Mouse (Mus musculus) limb, embryonic 12.5 days (tissue): ENCODE results near the gene Unc5cl. TPM values are rescaled to one million over a fixed set of nuclear protein-coding genes. Genes with fewer than 3 reads are reported as not detected.
"Not testable (repeated sequence)": the region's sequence is repeated elsewhere in the genome, so short reads cannot be mapped to it uniquely, and the experiment has no call there.

ENCODE experiments used
- ATAC-seq: fragments of 200-750 bp; cut with Nextera tagmentation; 2 replicates; pipeline ENCODE4 v1.8.0; 2017; ENCODE audit warnings: low read depth, moderate TSS enrichment; ENCODE audit not compliant: insufficient number of reproducible peaks, insufficient read depth, low FRiP score, low TSS enrichment
- H3K27ac ChIP-seq: fragments of 300-500 bp; sonication (generic); 2 replicates; pipeline ENCODE4 v1.5.1; 2016; ENCODE audit warnings: mild to moderate bottlenecking, moderate library complexity
- H3K27me3 ChIP-seq: fragments of 300-500 bp; sonication (generic); 2 replicates; pipeline ENCODE4 v1.6.1; 2016; ENCODE audit warnings: mild to moderate bottlenecking, moderate library complexity
- H3K36me3 ChIP-seq: fragments of 300-500 bp; sonication (generic); 2 replicates; pipeline ENCODE4 v1.6.1; 2016; ENCODE audit warnings: mild to moderate bottlenecking, moderate library complexity
- H3K4me1 ChIP-seq: fragments of 300-500 bp; sonication (generic); replicated peaks from 2 replicates; pipeline ENCODE4 v1.6.1; 2016
- H3K4me2 ChIP-seq: fragments of 300-500 bp; sonication (generic); 2 replicates; pipeline ENCODE4 v1.6.1; 2016; ENCODE audit warnings: mild to moderate bottlenecking, moderate library complexity
- H3K4me3 ChIP-seq: fragments of 300-500 bp; sonication (generic); replicated peaks from 2 replicates; pipeline ENCODE4 v1.5.1; 2016; ENCODE audit warnings: mild to moderate bottlenecking
- H3K9ac ChIP-seq: fragments of 300-500 bp; sonication (generic); replicated peaks from 2 replicates; pipeline ENCODE4 v1.6.1; 2016; ENCODE audit warnings: mild to moderate bottlenecking, moderate library complexity
- H3K9me3 ChIP-seq: fragments of 300-500 bp; sonication (generic); 2 replicates; pipeline ENCODE4 v1.6.1; 2016; ENCODE audit warnings: mild to moderate bottlenecking, moderate library complexity
- WGBS: fragments of 180-500 bp; shearing (Covaris S2); methylation state at CpG from one replicate; pipeline ENCODE4 v1.1.7; 2016; 5-methylcytosine and 5-hydroxymethylcytosine counted together
- polyA plus RNA-seq: library from polyadenylated mRNA; unstranded; fragments of >200 nt; fragmentation: Nextera tagmentation; extraction: Ambion mirVana; gene quantifications from 2 replicates; pipeline ENCODE4 v1.2.1, GENCODE M21; 2016

The Unc5cl gene
- polyA plus RNA-seq, 1 experiment from 2014 or later: 0.28 TPM

- Histone ChIP-seq H3K9ac (no peak overlapping the region), H3K27me3 (no peaks in the 10 kb centered on the region), H3K4me3 (no peak overlapping the region), H3K9me3 (no peaks in the 10 kb centered on the region), H3K4me2 (no peak overlapping the region), H3K4me1 (no peaks in the 10 kb centered on the region; the same call in 1 of the 2 replicates), H3K27ac (no peak overlapping the region), H3K36me3 (no peaks in the 10 kb centered on the region)
- no peak for ATAC-seq
- 81% methylated on average over 9 of the region's 9 CpGs for WGBS
Measured at GRCm38 (mm10) chr17:48451753-48452444, 2.8 kb upstream of the Unc5cl start.

DNA sequence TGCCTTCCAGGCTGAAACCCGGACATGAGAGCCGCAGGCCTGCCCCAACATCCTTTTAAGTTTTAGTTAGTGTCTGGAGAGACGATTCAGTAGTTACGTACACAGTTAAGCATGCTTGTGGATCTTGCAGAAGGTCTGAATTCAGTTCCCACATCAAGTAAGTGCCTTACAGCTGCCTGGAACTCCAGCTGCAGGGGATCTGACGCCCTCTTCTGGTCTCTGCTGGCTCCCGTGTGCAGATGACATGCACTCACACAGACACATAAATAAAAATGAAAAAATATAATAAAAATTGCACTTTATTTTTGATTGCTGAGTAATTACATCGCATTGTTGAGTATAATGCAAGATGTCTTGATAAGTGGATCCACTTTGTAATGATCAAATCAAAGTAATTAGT lies 1.2 kb upstream of the Unc5cl start:
- ATAC-seq: no peak
- no peaks in the 10 kb centered on the region for H3K36me3 ChIP-seq
- H3K4me1 ChIP-seq: no peaks in the 10 kb centered on the region; the same call in 1 of the 2 replicates
- no peak overlapping the region for H3K27ac ChIP-seq
- H3K4me2 ChIP-seq: no peak overlapping the region
- no peak overlapping the region for H3K4me3 ChIP-seq
- WGBS: 73% methylated on average over 7 of the region's 7 CpGs
- H3K9ac ChIP-seq: no peak overlapping the region
- H3K9me3 ChIP-seq: no peaks in the 10 kb centered on the region
- H3K27me3 ChIP-seq: no peaks in the 10 kb centered on the region

DNA sequence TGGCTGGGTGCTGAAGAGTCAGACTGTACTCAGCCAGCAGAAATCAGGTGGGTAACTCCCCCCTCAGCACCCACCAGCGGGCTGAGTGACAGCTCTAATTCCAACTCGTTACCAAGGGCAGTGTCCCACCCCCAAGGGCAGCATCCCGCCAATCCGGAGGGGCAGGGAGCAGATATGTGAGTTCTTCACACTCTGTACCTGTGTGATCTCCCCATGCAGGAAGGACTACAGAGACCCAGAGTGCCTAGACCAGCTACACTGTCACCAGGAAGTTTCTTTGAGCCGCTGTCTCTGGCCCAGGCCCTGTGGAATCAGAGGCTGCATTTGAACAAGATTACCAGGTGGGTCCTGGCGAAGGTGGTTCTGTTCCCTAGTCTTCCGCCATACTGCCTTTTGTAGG lies 511 bp upstream of the Unc5cl start:
- WGBS: 51% methylated on average over 7 of the region's 7 CpGs
- H3K9me3 ChIP-seq: no peaks in the 10 kb centered on the region
- ATAC-seq: no peak
- no peak overlapping the region for H3K27ac ChIP-seq
- no peak overlapping the region for H3K4me2 ChIP-seq
- H3K4me1 ChIP-seq: no peaks in the 10 kb centered on the region; the same call in 1 of the 2 replicates
- H3K27me3 ChIP-seq: no peaks in the 10 kb centered on the region
- H3K9ac ChIP-seq: no peak overlapping the region
- no peaks in the 10 kb centered on the region for H3K36me3 ChIP-seq
- H3K4me3 ChIP-seq: no peak overlapping the region

- 89% methylated on average over 2 of the region's 2 CpGs for WGBS
- H3K4me1 ChIP-seq: no peaks in the 10 kb centered on the region; the same call in 1 of the 2 replicates
- H3K4me3 ChIP-seq: no peak overlapping the region
- ATAC-seq: no peak
- H3K9me3 ChIP-seq: no peaks in the 10 kb centered on the region
- no peak overlapping the region for H3K9ac ChIP-seq
- H3K27ac ChIP-seq: no peak overlapping the region
- no peak overlapping the region for H3K4me2 ChIP-seq
- H3K27me3 ChIP-seq: no peaks in the 10 kb centered on the region
- H3K36me3 ChIP-seq: no peaks in the 10 kb centered on the region
Measured at GRCm38 (mm10) chr17:48455955-48456354, 1.3 kb downstream of the Unc5cl start.

- 82% methylated on average over 13 of the region's 13 CpGs for WGBS
- Histone ChIP-seq H3K27me3 (no peaks in the 10 kb centered on the region), H3K4me3 (no peak overlapping the region), H3K4me2 (no peak overlapping the region), H3K36me3 (no peaks in the 10 kb centered on the region), H3K9me3 (no peaks in the 10 kb centered on the region), H3K27ac (no peak overlapping the region), H3K4me1 (no peaks in the 10 kb centered on the region; the same call in 1 of the 2 replicates), H3K9ac (no peak overlapping the region)
- ATAC-seq: no peak
Measured at GRCm38 (mm10) chr17:48457971-48458653, 3.4 kb downstream of the Unc5cl start.

DNA sequence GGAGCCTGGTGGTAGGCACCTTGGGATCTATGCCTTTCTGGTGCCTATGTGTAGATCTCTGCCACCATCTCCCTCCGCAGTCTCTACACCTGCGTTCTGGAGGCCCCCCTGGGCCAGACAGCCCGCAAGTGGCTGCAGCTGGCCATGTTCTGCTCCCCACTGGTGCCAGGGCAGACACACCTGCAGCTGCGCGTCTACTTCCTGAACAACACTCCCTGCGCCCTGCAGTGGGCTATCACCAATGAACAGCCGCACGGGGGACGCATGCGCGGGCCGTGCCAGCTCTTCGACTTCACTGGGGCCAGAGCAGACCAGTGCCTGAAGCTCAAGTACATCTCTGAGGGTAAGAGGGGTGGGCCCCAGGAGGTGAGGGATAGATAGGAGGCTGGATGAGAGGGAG lies 7.4 kb downstream of the Unc5cl start:
- Histone ChIP-seq H3K4me2 (no peak overlapping the region), H3K9me3 (no peaks in the 10 kb centered on the region), H3K4me1 (peaks cover 11% of the 10 kb centered on the region), H3K27me3 (peaks cover 16% of the 10 kb centered on the region), H3K36me3 (no peaks in the 10 kb centered on the region), H3K9ac (no peak overlapping the region), H3K27ac (no peak overlapping the region), H3K4me3 (no peak overlapping the region)
- 94% methylated on average over 13 of the region's 13 CpGs for WGBS
- no peak for ATAC-seq

- no peak overlapping the region for H3K9ac ChIP-seq
- no peak overlapping the region for H3K4me2 ChIP-seq
- no peak overlapping the region for H3K4me3 ChIP-seq
- no peaks in the 10 kb centered on the region for H3K9me3 ChIP-seq
- H3K4me1 ChIP-seq: peaks cover 13% of the 10 kb centered on the region
- no peaks in the 10 kb centered on the region for H3K36me3 ChIP-seq
- no peak overlapping the region for H3K27ac ChIP-seq
- ATAC-seq: no peak
- H3K27me3 ChIP-seq: peaks cover 23% of the 10 kb centered on the region
- WGBS: 90% methylated on average over 4 of the region's 4 CpGs
Measured at GRCm38 (mm10) chr17:48463391-48463790, 8.7 kb downstream of the Unc5cl start.

DNA sequence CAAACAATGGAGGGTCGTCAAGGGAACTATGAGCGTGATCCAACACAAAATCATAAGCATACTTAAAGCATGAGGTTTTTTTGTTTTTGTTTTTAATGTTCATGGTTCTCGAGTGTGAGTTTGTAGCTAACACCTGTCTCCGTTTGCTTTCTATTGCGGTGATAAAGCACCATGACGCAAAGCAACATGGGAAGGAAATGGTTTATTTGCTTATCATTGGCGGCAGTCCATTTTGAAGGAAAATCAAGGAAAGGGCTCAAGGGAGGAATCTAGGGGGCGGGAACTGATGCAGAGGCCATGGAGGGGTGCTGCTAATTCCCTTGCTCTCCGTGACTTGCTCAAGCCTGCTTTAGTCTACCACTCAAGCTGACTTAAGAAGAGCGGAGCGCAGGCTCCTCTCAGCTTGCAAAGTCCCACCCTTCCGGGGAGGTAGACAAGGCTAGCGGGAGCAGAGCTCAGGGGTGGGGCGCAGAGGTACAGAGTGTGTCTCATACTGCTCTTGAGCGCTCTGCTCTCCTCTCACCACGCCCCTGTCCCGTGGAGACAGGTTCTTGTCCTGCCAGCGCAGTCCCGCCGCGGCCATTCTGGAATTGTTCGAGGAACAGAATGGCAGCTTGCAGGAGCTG lies 12.2 kb downstream of the Unc5cl start:
- ATAC-seq: 0 out of 2 replicates have a peak, but pooled peaks have one; percentile 38
- peak overlapping the region; percentile 15 for H3K4me3 ChIP-seq

DNA sequence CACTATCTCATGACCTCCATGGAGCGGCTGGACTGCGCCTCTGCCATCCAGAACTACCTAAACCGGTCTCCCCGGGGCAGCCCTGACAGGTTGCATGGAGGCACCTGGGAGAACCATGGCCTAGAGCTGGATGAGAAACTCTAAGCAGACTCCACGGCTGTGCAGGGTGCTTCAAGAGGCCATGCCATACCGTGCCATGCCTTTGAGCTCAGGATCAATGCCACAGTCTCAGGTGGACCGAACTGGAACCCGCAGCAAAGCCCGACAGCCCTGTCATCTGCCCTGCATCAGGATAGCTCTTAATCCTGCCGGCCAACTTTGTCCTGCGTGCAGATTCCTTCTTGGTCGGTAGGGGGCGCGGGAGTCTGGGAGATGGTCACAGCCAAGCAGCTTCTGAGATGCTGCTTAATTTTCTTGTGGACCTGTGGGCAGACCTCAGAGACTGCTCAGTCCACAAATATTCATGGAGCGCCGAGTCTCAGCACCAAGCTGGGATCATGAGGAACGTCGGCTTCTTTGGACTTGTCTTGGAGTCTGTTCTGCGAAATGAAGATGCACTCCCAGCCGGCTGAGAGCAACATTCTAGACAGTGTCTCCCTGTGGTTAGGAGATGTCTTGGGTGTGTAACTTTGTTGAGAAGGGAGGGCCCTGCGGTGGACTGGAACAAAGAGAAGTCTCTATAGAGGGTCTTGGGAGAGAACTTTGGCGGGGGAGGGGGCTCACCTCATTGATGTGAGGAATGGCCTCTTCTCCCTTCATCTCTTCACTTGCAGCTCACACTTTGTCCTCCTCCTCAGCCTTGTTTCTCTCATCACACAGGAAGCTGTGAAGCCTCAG lies 12.9 kb downstream of the Unc5cl start:
- Histone ChIP-seq H3K9ac (no peak overlapping the region), H3K27me3 (peaks cover 23% of the 10 kb centered on the region), H3K4me1 (peaks cover 13% of the 10 kb centered on the region), H3K27ac (no peak overlapping the region), H3K4me3 (peak overlapping the region; percentile 15), H3K9me3 (no peaks in the 10 kb centered on the region), H3K4me2 (peak overlapping the region; percentile 39), H3K36me3 (no peaks in the 10 kb centered on the region)
- ATAC-seq: peak; percentile 63
- WGBS: 9% methylated on average over 22 of the region's 22 CpGs

More for the DNA sequence above, 12.2 kb downstream of the Unc5cl start:
- peaks cover 13% of the 10 kb centered on the region for H3K4me1 ChIP-seq
- no peaks in the 10 kb centered on the region for H3K9me3 ChIP-seq
- H3K36me3 ChIP-seq: no peaks in the 10 kb centered on the region
- peak overlapping the region; percentile 39 for H3K4me2 ChIP-seq
- peaks cover 23% of the 10 kb centered on the region for H3K27me3 ChIP-seq
- 32% methylated on average over 22 of the region's 22 CpGs for WGBS
- H3K27ac ChIP-seq: no peak overlapping the region
- H3K9ac ChIP-seq: no peak overlapping the region

DNA sequence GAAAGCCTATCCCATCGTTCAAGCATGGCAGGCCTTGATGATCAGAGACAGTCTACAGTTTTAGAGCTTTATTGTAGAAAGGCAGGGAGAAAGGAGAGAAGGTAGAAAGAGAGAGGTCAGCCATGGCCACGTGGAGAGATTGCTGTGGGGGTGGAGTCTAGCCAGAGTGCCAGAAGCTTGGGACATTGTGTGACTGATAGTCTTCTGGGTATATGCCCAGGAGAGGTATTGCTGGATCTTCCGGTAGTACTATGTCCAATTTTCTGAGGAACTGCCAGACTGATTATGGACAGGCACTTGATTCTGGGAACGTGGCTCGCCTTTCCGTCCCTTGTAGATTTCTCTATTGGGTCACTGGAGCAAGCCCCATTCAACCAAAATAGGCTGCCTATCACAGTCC lies 19.6 kb downstream of the Unc5cl start:
- H3K4me1 ChIP-seq, H3K36me3 ChIP-seq, H3K4me3 ChIP-seq, H3K9ac ChIP-seq, H3K9me3 ChIP-seq, H3K27me3 ChIP-seq, ATAC-seq, H3K27ac ChIP-seq, H3K4me2 ChIP-seq: not testable (repeated sequence)
- WGBS: 83% methylated on average over 6 of the region's 6 CpGs

- no peak for ATAC-seq
- Histone ChIP-seq H3K27me3 (no peaks in the 10 kb centered on the region), H3K9me3 (no peaks in the 10 kb centered on the region), H3K9ac (no peak overlapping the region), H3K36me3 (no peaks in the 10 kb centered on the region), H3K4me2 (no peak overlapping the region), H3K4me1 (no peaks in the 10 kb centered on the region), H3K27ac (no peak overlapping the region), H3K4me3 (no peak overlapping the region)
- 82% methylated on average over 8 of the region's 8 CpGs for WGBS
Measured at GRCm38 (mm10) chr17:48475444-48475843, 20.7 kb downstream of the Unc5cl start.
